Mouse (Mus musculus): ENCODE measurements around the gene Sdc3. TPM values are rescaled to one million over a fixed set of nuclear protein-coding genes. Genes with fewer than 3 reads are reported as not detected.

The Sdc3 gene
- polyA plus RNA-seq, 1 experiment from 2014 or later: 10.8 TPM

GRCm38 (mm10) chr4:130872414-130872813 lies 80.1 kb downstream of the Sdc3 start:
- H3K36me3 ChIP-seq (ENCODE audit: control insufficient read depth, insufficient read depth): no peaks in the 10 kb centered on the region
- no peak overlapping the region for H3K4me3 ChIP-seq (ENCODE audit: low read depth, low read length)
- H3K27me3 ChIP-seq (replicated peaks; ENCODE audit: control insufficient read depth, insufficient read depth, low read length): 0 out of 2 replicates have a peak, but pooled peaks cover 9% of the 10 kb centered on the region
- no peaks in the 10 kb centered on the region for H3K9me3 ChIP-seq (ENCODE audit: control insufficient read depth)
- H3K4me2 ChIP-seq (replicated peaks; ENCODE audit: low read depth): no peak overlapping the region
- H3K4me1 ChIP-seq (replicated peaks; ENCODE audit: control insufficient read depth, insufficient read depth, low read length): no peaks in the 10 kb centered on the region
- 52% methylated on average over 11 of the region's 11 CpGs for WGBS
- no peak overlapping the region for H3K9ac ChIP-seq (ENCODE audit: low read depth, low read length)
- no peak for ATAC-seq
- TF ChIP-seq CTCF (IDR thresholded peaks at IDR 0.05; ENCODE audit: low read depth): no peak
- no peak overlapping the region for H3K27ac ChIP-seq (ENCODE audit: low read depth, low read length)

DNA sequence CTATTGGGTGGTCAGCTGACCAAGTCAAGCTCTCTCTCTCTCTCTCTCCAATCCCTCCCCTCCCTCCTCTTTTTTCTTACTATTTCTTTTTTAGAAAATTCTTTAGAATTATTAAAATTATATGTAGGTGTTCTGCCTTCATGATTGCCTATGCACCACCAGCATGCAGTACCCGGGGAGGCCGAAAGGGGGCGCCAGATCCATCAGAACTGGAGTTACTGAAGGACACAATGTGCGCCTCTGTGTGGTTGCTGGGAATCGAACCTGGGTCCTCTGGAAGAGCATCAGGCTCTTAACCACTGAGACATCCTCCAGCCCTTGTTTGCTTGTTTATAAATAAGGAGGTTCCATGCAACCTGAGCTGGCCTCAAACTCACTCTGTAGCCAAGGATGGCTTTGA lies 81.1 kb downstream of the Sdc3 start:
- no peak overlapping the region for H3K4me2 ChIP-seq (replicated peaks; ENCODE audit: low read depth)
- H3K36me3 ChIP-seq (ENCODE audit: control insufficient read depth, insufficient read depth): no peaks in the 10 kb centered on the region
- no peak for ATAC-seq
- TF ChIP-seq CTCF (IDR thresholded peaks at IDR 0.05; ENCODE audit: low read depth): peak; percentile 39
- no peak overlapping the region for H3K4me3 ChIP-seq (ENCODE audit: low read depth, low read length)
- H3K9ac ChIP-seq (ENCODE audit: low read depth, low read length): no peak overlapping the region
- no peaks in the 10 kb centered on the region for H3K9me3 ChIP-seq (ENCODE audit: control insufficient read depth)
- no peaks in the 10 kb centered on the region for H3K4me1 ChIP-seq (replicated peaks; ENCODE audit: control insufficient read depth, insufficient read depth, low read length)
- 0 out of 2 replicates have a peak, but pooled peaks cover 9% of the 10 kb centered on the region for H3K27me3 ChIP-seq (replicated peaks; ENCODE audit: control insufficient read depth, insufficient read depth, low read length)
- WGBS: 88% methylated on average over 5 of the region's 5 CpGs
- H3K27ac ChIP-seq (ENCODE audit: low read depth, low read length): no peak overlapping the region

GRCm38 (mm10) chr4:130874601-130875000 lies 82.3 kb downstream of the Sdc3 start:
- H3K4me2 ChIP-seq (replicated peaks; ENCODE audit: low read depth): no peak overlapping the region
- 0 out of 2 replicates have a peak, but pooled peaks cover 9% of the 10 kb centered on the region for H3K27me3 ChIP-seq (replicated peaks; ENCODE audit: control insufficient read depth, insufficient read depth, low read length)
- H3K4me3 ChIP-seq (ENCODE audit: low read depth, low read length): no peak overlapping the region
- no peaks in the 10 kb centered on the region for H3K36me3 ChIP-seq (ENCODE audit: control insufficient read depth, insufficient read depth)
- no peaks in the 10 kb centered on the region for H3K4me1 ChIP-seq (replicated peaks; ENCODE audit: control insufficient read depth, insufficient read depth, low read length)
- 0 out of 2 replicates have a peak, but pooled peaks have one; percentile 25 for ATAC-seq
- H3K9me3 ChIP-seq (ENCODE audit: control insufficient read depth): no peaks in the 10 kb centered on the region
- WGBS: 25% methylated on average over 10 of the region's 10 CpGs
- no peak for TF ChIP-seq CTCF (IDR thresholded peaks at IDR 0.05; ENCODE audit: low read depth)
- no peak overlapping the region for H3K27ac ChIP-seq (ENCODE audit: low read depth, low read length)
- H3K9ac ChIP-seq (ENCODE audit: low read depth, low read length): no peak overlapping the region

Other genes with a start within 250 kb of the Sdc3 start
- 0.09 and 0.20 TPM in 2 replicates for gene Nkain1, start 218.4 kb upstream of the Sdc3 start, polyA plus RNA-seq (2015; fragmentation: Nextera tagmentation; extraction: Ambion mirVana)
- 23.9 and 25.3 TPM in 2 replicates for gene Pum1, start 129.2 kb upstream of the Sdc3 start, polyA plus RNA-seq (2015; fragmentation: Nextera tagmentation; extraction: Ambion mirVana)
- gene Laptm5, start 120.6 kb downstream of the Sdc3 start, polyA plus RNA-seq (2015; fragmentation: Nextera tagmentation; extraction: Ambion mirVana): 25.7 and 27.7 TPM in 2 replicates
- not detected in 2 replicates for gene Matn1, start 151.8 kb downstream of the Sdc3 start, polyA plus RNA-seq (2015; fragmentation: Nextera tagmentation; extraction: Ambion mirVana)